35 mouse cellular contexts compared by ENCODE assay signal in genomic region chr6:92670518-92671147, GRCm38 (mm10). TPM values are rescaled to one million over a fixed set of nuclear protein-coding genes. Genes with fewer than 3 reads are reported as not detected.
DNase-seq lines count a peak whose midpoint lies in the region; ATAC-seq and TF ChIP-seq lines count a peak whose summit lies in the region.
"Had no signal": no experiment of that assay in that cellular context is flagged by ENCODE, and none has a peak within 500 bp of the region (broad histone marks: within the 10 kb centered on the region; RNA-seq: fewer than 3 reads in every experiment).

No protein-coding gene starts in this region.

- no peak overlapping the region for H3K4me2 ChIP-seq in hindbrain, embryonic 11.5 days (replicated peaks; ENCODE audit: low read depth, low read length)
- H3K4me2 ChIP-seq in midbrain, embryonic 13.5 days (replicated peaks): no peak overlapping the region
- H3K4me2 ChIP-seq in midbrain, postnatal 0 days (ENCODE audit: low read depth, low read length, poor library complexity, severe bottlenecking): no peak overlapping the region
- H3K4me2 ChIP-seq: embryonic facial prominence, embryonic 15.5 days; heart, embryonic 15.5 days; kidney, embryonic 15.5 days; limb, embryonic 15.5 days; liver, embryonic 13.5 days; stomach, embryonic 15.5 days had no signal

- WGBS in hindbrain, embryonic 11.5 days: 55% methylated on average over 5 of the region's 5 CpGs
- WGBS in hindbrain, embryonic 10.5 days: 55% methylated on average over 5 of the region's 5 CpGs
- WGBS in midbrain, embryonic 13.5 days: 43% methylated on average over 5 of the region's 5 CpGs
- 75% methylated on average over 5 of the region's 5 CpGs for WGBS in midbrain, embryonic 10.5 days
- 36% methylated on average over 5 of the region's 5 CpGs for WGBS in midbrain, postnatal 0 days

- no peak for TF ChIP-seq POLR2A in brain, embryonic 14.5 days (IDR thresholded peaks at IDR 0.05; ENCODE audit: borderline replicate concordance, extremely low read depth, insufficient read depth, insufficient read length, poor library complexity, severe bottlenecking)

- H3K4me3 ChIP-seq in hindbrain, embryonic 11.5 days (ENCODE audit: low read depth, low read length): no peak overlapping the region
- H3K4me3 ChIP-seq in hindbrain, embryonic 10.5 days: no peak overlapping the region
- no peak overlapping the region for H3K4me3 ChIP-seq in midbrain, embryonic 13.5 days (replicated peaks)
- no peak overlapping the region for H3K4me3 ChIP-seq in midbrain, embryonic 10.5 days
- H3K4me3 ChIP-seq in midbrain, postnatal 0 days (ENCODE audit: low read depth, low read length): no peak overlapping the region
- H3K4me3 ChIP-seq: embryonic facial prominence, embryonic 10.5 days; embryonic facial prominence, embryonic 15.5 days; heart, embryonic 10.5 days; heart, embryonic 15.5 days; kidney, embryonic 15.5 days; limb, embryonic 10.5 days; limb, embryonic 15.5 days; liver, embryonic 13.5 days; megakaryocyte, embryonic 14.5 days; stomach, embryonic 15.5 days had no signal

- no peak overlapping the region for H3K27ac ChIP-seq in hindbrain, embryonic 11.5 days (ENCODE audit: low read depth, low read length)
- H3K27ac ChIP-seq in hindbrain, embryonic 10.5 days: no peak overlapping the region
- no peak overlapping the region for H3K27ac ChIP-seq in midbrain, embryonic 13.5 days
- H3K27ac ChIP-seq in midbrain, embryonic 10.5 days (replicated peaks): no peak overlapping the region
- H3K27ac ChIP-seq in midbrain, postnatal 0 days (ENCODE audit: low read depth, low read length): peak overlapping the region; percentile 39; the same call in 1 of the 2 replicates
- H3K27ac ChIP-seq: embryonic facial prominence, embryonic 10.5 days; embryonic facial prominence, embryonic 15.5 days; heart, embryonic 10.5 days; heart, embryonic 15.5 days; kidney, embryonic 15.5 days; limb, embryonic 10.5 days; limb, embryonic 15.5 days; liver, embryonic 13.5 days; stomach, embryonic 15.5 days had no signal

- no peaks in the 10 kb centered on the region for H3K36me3 ChIP-seq in hindbrain, embryonic 11.5 days (ENCODE audit: control insufficient read depth, insufficient read depth, low read length)
- H3K36me3 ChIP-seq in hindbrain, embryonic 10.5 days: no peaks in the 10 kb centered on the region
- H3K36me3 ChIP-seq in midbrain, embryonic 13.5 days: no peaks in the 10 kb centered on the region
- no peaks in the 10 kb centered on the region for H3K36me3 ChIP-seq in midbrain, embryonic 10.5 days
- no peaks in the 10 kb centered on the region for H3K36me3 ChIP-seq in midbrain, postnatal 0 days (ENCODE audit: insufficient read depth, low read length)
- H3K36me3 ChIP-seq: embryonic facial prominence, embryonic 10.5 days; embryonic facial prominence, embryonic 15.5 days; heart, embryonic 10.5 days; heart, embryonic 15.5 days; kidney, embryonic 15.5 days; limb, embryonic 10.5 days; limb, embryonic 15.5 days; liver, embryonic 13.5 days; stomach, embryonic 15.5 days had no signal

- DNase-seq in hindbrain, embryonic 11.5 days (ENCODE audit: low spot score): peak; percentile 21
- no peak for DNase-seq in hindbrain, embryonic 10.5 days (ENCODE audit: low spot score)
- no peak for DNase-seq in midbrain, embryonic 10.5 days (ENCODE audit: low spot score)
- DNase-seq in brain, embryonic 14.5 days (ENCODE audit: low read depth): peak; percentile 66
- DNase-seq in midbrain, postnatal 0 days (ENCODE audit: low spot score): peak; percentile 68
- DNase-seq in layer of hippocampus, adult 9-11 months: no peak
- DNase-seq: adrenal gland, adult 2 months; adrenal gland, postnatal 36 days; B cell, adult 2 months; cerebellum, adult 8-10 months; cerebellum, postnatal 25 days; gastrocnemius, postnatal 14 days; heart, postnatal 36 days; kidney, adult 11 months; kidney, postnatal 36 days; liver, embryonic 13.5 days; lung, adult 18-20 months; lung, postnatal 4 days; right cerebral cortex, postnatal 25 days had no signal

- H3K9ac ChIP-seq in hindbrain, embryonic 11.5 days (ENCODE audit: low read depth, low read length): no peak overlapping the region
- no peak overlapping the region for H3K9ac ChIP-seq in midbrain, embryonic 13.5 days (replicated peaks)
- H3K9ac ChIP-seq in midbrain, postnatal 0 days (replicated peaks; ENCODE audit: low read length, poor library complexity, severe bottlenecking): no peak overlapping the region
- H3K9ac ChIP-seq: embryonic facial prominence, embryonic 15.5 days; heart, embryonic 15.5 days; kidney, embryonic 15.5 days; limb, embryonic 15.5 days; liver, embryonic 13.5 days; stomach, embryonic 15.5 days had no signal

- H3K4me1 ChIP-seq in hindbrain, embryonic 11.5 days (replicated peaks; ENCODE audit: control insufficient read depth, insufficient read depth, low read length): no peaks in the 10 kb centered on the region
- H3K4me1 ChIP-seq in hindbrain, embryonic 10.5 days (replicated peaks): peaks cover 26% of the 10 kb centered on the region
- H3K4me1 ChIP-seq in midbrain, embryonic 13.5 days (replicated peaks): peaks cover 18% of the 10 kb centered on the region
- H3K4me1 ChIP-seq in midbrain, embryonic 10.5 days: peaks cover 11% of the 10 kb centered on the region
- 0 out of 2 replicates have a peak, but pooled peaks cover 3% of the 10 kb centered on the region for H3K4me1 ChIP-seq in midbrain, postnatal 0 days (ENCODE audit: insufficient read depth, low read length)
- H3K4me1 ChIP-seq: heart, embryonic 15.5 days; liver, embryonic 13.5 days; megakaryocyte, embryonic 14.5 days had no signal

- no peaks in the 10 kb centered on the region for H3K27me3 ChIP-seq in hindbrain, embryonic 11.5 days (ENCODE audit: control insufficient read depth, insufficient read depth, low read length)
- H3K27me3 ChIP-seq in hindbrain, embryonic 10.5 days (ENCODE audit: insufficient read depth, poor library complexity, severe bottlenecking): no peaks in the 10 kb centered on the region; the same call in 1 of the 2 replicates
- H3K27me3 ChIP-seq in midbrain, embryonic 13.5 days: no peaks in the 10 kb centered on the region
- H3K27me3 ChIP-seq in midbrain, embryonic 10.5 days (ENCODE audit: low read depth, poor library complexity, severe bottlenecking): no peaks in the 10 kb centered on the region
- H3K27me3 ChIP-seq in midbrain, postnatal 0 days (ENCODE audit: insufficient read depth, low read length): no peaks in the 10 kb centered on the region
- H3K27me3 ChIP-seq: embryonic facial prominence, embryonic 15.5 days; heart, embryonic 15.5 days; kidney, embryonic 15.5 days; limb, embryonic 15.5 days; liver, embryonic 13.5 days; megakaryocyte, embryonic 14.5 days; stomach, embryonic 15.5 days had no signal

- ATAC-seq in hindbrain, embryonic 11.5 days (ENCODE audit: low FRiP score): no peak
- peak; percentile 63 for ATAC-seq in midbrain, embryonic 13.5 days
- ATAC-seq in midbrain, postnatal 0 days (ENCODE audit: low FRiP score): no peak
- ATAC-seq: activated CD4-positive, CD25-positive, alpha-beta regulatory T cell, adult 4 months; inflammation-experienced regulatory T-cells, adult 6 months; lung, postnatal 0 days had no signal

- TF ChIP-seq CTCF in brain, embryonic 14.5 days (IDR thresholded peaks at IDR 0.05; ENCODE audit: borderline replicate concordance, extremely low read depth, insufficient read depth, insufficient read length): no peak
- TF ChIP-seq CTCF in midbrain, postnatal 0 days (IDR thresholded peaks at IDR 0.05): no peak

- no peaks in the 10 kb centered on the region for H3K9me3 ChIP-seq in hindbrain, embryonic 11.5 days (ENCODE audit: control insufficient read depth, low read length)
- H3K9me3 ChIP-seq in hindbrain, embryonic 10.5 days: no peaks in the 10 kb centered on the region
- H3K9me3 ChIP-seq in midbrain, embryonic 13.5 days: no peaks in the 10 kb centered on the region
- no peaks in the 10 kb centered on the region for H3K9me3 ChIP-seq in midbrain, embryonic 10.5 days (replicated peaks)
- no peaks in the 10 kb centered on the region for H3K9me3 ChIP-seq in midbrain, postnatal 0 days (ENCODE audit: low read length)
- H3K9me3 ChIP-seq: embryonic facial prominence, embryonic 10.5 days; embryonic facial prominence, embryonic 15.5 days; heart, embryonic 10.5 days; heart, embryonic 15.5 days; kidney, embryonic 15.5 days; limb, embryonic 10.5 days; limb, embryonic 15.5 days; liver, embryonic 13.5 days; megakaryocyte, embryonic 14.5 days; stomach, embryonic 15.5 days had no signal

RNA-seq across cellular contexts. Expression of gene Prickle2, which starts 35.3 kb away (rescaled TPM):
- polyA plus RNA-seq in hindbrain, embryonic 11.5 days (2014; fragmentation: Nextera tagmentation; extraction: Ambion mirVana): 9.6 and 10.0 TPM in 2 replicates
- 4.9 and 8.4 TPM in 2 replicates for polyA plus RNA-seq in hindbrain, embryonic 10.5 days (2016; fragmentation: Nextera tagmentation; extraction: Ambion mirVana)
- polyA plus RNA-seq in midbrain, embryonic 13.5 days (2015; fragmentation: Nextera tagmentation; extraction: Ambion mirVana): 12.3 and 13.1 TPM in 2 replicates
- 3.0 and 5.7 TPM in 2 replicates for polyA plus RNA-seq in midbrain, embryonic 10.5 days (2016; fragmentation: Nextera tagmentation; extraction: Ambion mirVana)
- 9.3 and 17.8 TPM in 2 replicates for polyA plus RNA-seq in brain, embryonic 14.5 days (2012; rRNA removed)
- total RNA-seq in midbrain, postnatal 0 days (2014; rRNA removed): 27.4 and 29.1 TPM in 2 replicates
- polyA plus RNA-seq in midbrain, postnatal 0 days (2015; fragmentation: Nextera tagmentation; extraction: Ambion mirVana): 9.7 and 10.9 TPM in 2 replicates
- total RNA-seq: granulocyte monocyte progenitor cell, adult 5-6 weeks; monocyte, adult 5-6 weeks; neutrophil, adult 5-6 weeks had no signal
- polyA plus RNA-seq: inflammation-experienced regulatory T-cells, adult 6 months had no signal

Comparison
In these comparisons a context has a peak if more than half of its experiments do, and no peak if none do; other contexts are left out.
1. DNase-seq: peak in hindbrain, embryonic 11.5 days (single experiment), brain, embryonic 14.5 days (single experiment) and midbrain, postnatal 0 days (single experiment); none in hindbrain, embryonic 10.5 days (single experiment), midbrain, embryonic 10.5 days (single experiment) and layer of hippocampus, adult 9-11 months (single experiment).